Mouse (Mus musculus) lung, embryonic 15.5 days (tissue): Measurements from ENCODE around the gene Mtfr1l. TPM values are rescaled to one million over a fixed set of nuclear protein-coding genes. Genes with fewer than 3 reads are reported as not detected.
A peak's percentile ranks its signal among the peaks of the same experiment; 100 is the strongest.

Experiments
- ATAC-seq: fragments of 200-750 bp; cut with Nextera tagmentation; 2 replicates; pipeline ENCODE4 v1.8.0; 2017; ENCODE audit warnings: moderate number of reproducible peaks, borderline replicate concordance; ENCODE audit not compliant: low FRiP score, low TSS enrichment; ENCODE audit errors: extremely low read depth
- H3K27ac ChIP-seq: fragments of 300-500 bp; sonication (generic); 2 replicates; pipeline ENCODE4 v1.5.1; 2015; ENCODE audit warnings: moderate library complexity, mild to moderate bottlenecking, inconsistent platforms
- H3K27me3 ChIP-seq: fragments of 300-500 bp; sonication (generic); 2 replicates; pipeline ENCODE4 v1.6.1; 2015; ENCODE audit warnings: inconsistent platforms
- H3K36me3 ChIP-seq: fragments of 300-500 bp; sonication (generic); 2 replicates; pipeline ENCODE4 v1.6.1; 2015; ENCODE audit warnings: inconsistent platforms
- H3K4me1 ChIP-seq: fragments of 300-500 bp; sonication (generic); 2 replicates; pipeline ENCODE4 v1.6.1; 2015; ENCODE audit warnings: inconsistent platforms
- H3K4me2 ChIP-seq: fragments of 300-500 bp; sonication (generic); 2 replicates; pipeline ENCODE4 v1.6.1; 2015; ENCODE audit warnings: inconsistent platforms, mild to moderate bottlenecking, moderate library complexity
- H3K4me3 ChIP-seq: fragments of 300-500 bp; sonication (generic); 2 replicates; pipeline ENCODE4 v1.5.1; 2015; ENCODE audit warnings: mild to moderate bottlenecking, inconsistent platforms
- H3K9ac ChIP-seq: fragments of 300-500 bp; sonication (generic); 2 replicates; pipeline ENCODE4 v1.6.1; 2015; ENCODE audit warnings: inconsistent platforms
- H3K9me3 ChIP-seq: fragments of 300-500 bp; sonication (generic); 2 replicates; pipeline ENCODE4 v1.6.1; 2016; ENCODE audit warnings: inconsistent platforms
- WGBS: fragments of 180-500 bp; shearing (Covaris S2); methylation state at CpG from one replicate; pipeline ENCODE4 v1.1.7; 2015; 5-methylcytosine and 5-hydroxymethylcytosine counted together
- microRNA-seq: library from miRNA; unstranded; fragments of <30 nt; microRNA quantifications from one replicate; pipeline ENCODE4, GENCODE M21; 2016
- polyA plus RNA-seq: library from polyadenylated mRNA; unstranded; fragments of >200 nt; fragmentation: Nextera tagmentation; extraction: Ambion mirVana; gene quantifications from 2 replicates; pipeline ENCODE4 v1.2.1, GENCODE M21; 2015

Mtfr1l gene
- polyA plus RNA-seq, 1 experiment from 2014 or later = 114 TPM

GRCm38 (mm10) chr4:134481270-134481669, 53.9 kb downstream of the Mtfr1l start:
- peaks cover 3% of the 10 kb centered on the region; the same call in 1 of the 2 replicates for H3K27me3 ChIP-seq
- H3K27ac ChIP-seq = no peak overlapping the region
- no peak overlapping the region for H3K4me2 ChIP-seq
- no peaks in the 10 kb centered on the region for H3K9me3 ChIP-seq
- 45% methylated on average over 6 of the region's 6 CpGs for WGBS
- no peaks in the 10 kb centered on the region for H3K4me1 ChIP-seq
- no peaks in the 10 kb centered on the region for H3K36me3 ChIP-seq
- H3K4me3 ChIP-seq = no peak overlapping the region
- ATAC-seq = no peak
- no peak overlapping the region for H3K9ac ChIP-seq

GRCm38 (mm10) chr4:134480864-134481263, 54.3 kb downstream of the Mtfr1l start:
- H3K27ac ChIP-seq = no peak overlapping the region
- H3K4me1 ChIP-seq = no peaks in the 10 kb centered on the region
- H3K9ac ChIP-seq = no peak overlapping the region
- WGBS = 17% methylated on average over 6 of the region's 6 CpGs
- H3K4me3 ChIP-seq = no peak overlapping the region
- H3K9me3 ChIP-seq = no peaks in the 10 kb centered on the region
- peaks cover 3% of the 10 kb centered on the region; the same call in 1 of the 2 replicates for H3K27me3 ChIP-seq
- no peak; the same call in 1 of the 2 replicates for ATAC-seq
- H3K4me2 ChIP-seq = no peak overlapping the region
- H3K36me3 ChIP-seq = 0 out of 2 replicates have a peak, but pooled peaks cover 4% of the 10 kb centered on the region

GRCm38 (mm10) chr4:134479839-134480238, 55.3 kb downstream of the Mtfr1l start:
- ATAC-seq = no peak
- H3K36me3 ChIP-seq = peaks cover 14% of the 10 kb centered on the region
- WGBS = 80% methylated on average over 4 of the region's 4 CpGs
- peaks cover 3% of the 10 kb centered on the region; the same call in 1 of the 2 replicates for H3K27me3 ChIP-seq
- no peak overlapping the region for H3K4me3 ChIP-seq
- no peaks in the 10 kb centered on the region for H3K4me1 ChIP-seq
- no peak overlapping the region for H3K4me2 ChIP-seq
- no peaks in the 10 kb centered on the region for H3K9me3 ChIP-seq
- no peak overlapping the region for H3K9ac ChIP-seq
- no peak overlapping the region for H3K27ac ChIP-seq

GRCm38 (mm10) chr4:134478031-134478430, 57.2 kb downstream of the Mtfr1l start:
- Histone ChIP-seq H3K4me1 (no peaks in the 10 kb centered on the region), H3K27me3 (peaks cover 3% of the 10 kb centered on the region; the same call in 1 of the 2 replicates), H3K9me3 (no peaks in the 10 kb centered on the region), H3K4me2 (no peak overlapping the region), H3K4me3 (no peak overlapping the region), H3K36me3 (peaks cover 28% of the 10 kb centered on the region), H3K9ac (no peak overlapping the region), H3K27ac (no peak overlapping the region)
- WGBS = 4% methylated on average over 9 of the region's 9 CpGs
- 0 out of 2 replicates have a peak, but pooled peaks have one; percentile 62 for ATAC-seq

- Histone ChIP-seq H3K27me3 (no peaks in the 10 kb centered on the region), H3K27ac (no peak overlapping the region), H3K9ac (no peak overlapping the region), H3K4me2 (no peak overlapping the region), H3K36me3 (peaks cover 39% of the 10 kb centered on the region), H3K9me3 (no peaks in the 10 kb centered on the region), H3K4me1 (no peaks in the 10 kb centered on the region), H3K4me3 (no peak overlapping the region)
- ATAC-seq = no peak
- 88% methylated on average over 8 of the region's 8 CpGs for WGBS
Measured at GRCm38 (mm10) chr4:134476899-134477298, 58.3 kb downstream of the Mtfr1l start.

Small RNAs within 50 kb of the gene (microRNA-seq; reads per million reads assigned to microRNA genes)
- not detected for gene Mir6403

Other genes starting within 250 kb of the Mtfr1l start
- gene Pdik1l, start 247.5 kb downstream of the Mtfr1l start, polyA plus RNA-seq = 21.0 and 23.2 TPM in 2 replicates
- 3.3 and 4.3 TPM in 2 replicates for gene Trim63, start 220.3 kb downstream of the Mtfr1l start, polyA plus RNA-seq
- 0.26 and 0.43 TPM in 2 replicates for gene Slc30a2, start 192.2 kb downstream of the Mtfr1l start, polyA plus RNA-seq
- gene Extl1, start 151.5 kb downstream of the Mtfr1l start, polyA plus RNA-seq = 2.7 and 2.8 TPM in 2 replicates
- 10.6 and 12.6 TPM in 2 replicates for gene Pafah2, start 139.1 kb downstream of the Mtfr1l start, polyA plus RNA-seq
- 1,835 and 1,898 TPM in 2 replicates for gene Stmn1, start 67.1 kb downstream of the Mtfr1l start, polyA plus RNA-seq
- gene Paqr7, start 38.7 kb downstream of the Mtfr1l start, polyA plus RNA-seq = 4.2 and 6.7 TPM in 2 replicates
- 18.7 and 20.2 TPM in 2 replicates for gene Aunip, start 24.4 kb downstream of the Mtfr1l start, polyA plus RNA-seq
- gene Selenon, start 16.8 kb upstream of the Mtfr1l start, polyA plus RNA-seq = 35.3 and 46.2 TPM in 2 replicates
- 3.0 and 3.3 TPM in 2 replicates for gene Man1c1, start 168.9 kb upstream of the Mtfr1l start, polyA plus RNA-seq
- gene Ldlrap1, start 232.6 kb upstream of the Mtfr1l start, polyA plus RNA-seq = 21.8 and 24.9 TPM in 2 replicates